Mouse (Mus musculus) thymus, adult 2 months (tissue): ENCODE results near the gene Eif4h. TPM values are rescaled to one million over a fixed set of nuclear protein-coding genes. Genes with fewer than 3 reads are reported as not detected.

ENCODE experiments used
- DNase-seq: peaks from one replicate; pipeline ENCODE4 v3.0.0; 2021
- H3K27ac ChIP-seq: fragments of 200-500 bp; 2 replicates; pipeline ENCODE4 v1.5.1; 2012; ENCODE audit warnings: low read length, control low read depth; ENCODE audit not compliant: control insufficient read depth, insufficient read depth
- H3K27me3 ChIP-seq: fragments of 200-500 bp; 2 replicates; pipeline ENCODE4 v1.6.1; 2012; ENCODE audit warnings: mild to moderate bottlenecking, low read length, moderate library complexity, mixed read lengths; ENCODE audit not compliant: control insufficient read depth, insufficient read depth
- H3K36me3 ChIP-seq: fragments of 200-500 bp; 2 replicates; pipeline ENCODE4 v1.6.1; 2012; ENCODE audit warnings: mild to moderate bottlenecking, low read length, moderate library complexity; ENCODE audit not compliant: control insufficient read depth, insufficient read depth
- H3K4me1 ChIP-seq: fragments of 200-500 bp; replicated peaks from 2 replicates; pipeline ENCODE4 v1.6.1; 2012; ENCODE audit warnings: low read length; ENCODE audit not compliant: control insufficient read depth, insufficient read depth
- H3K4me3 ChIP-seq: fragments of 200-500 bp; 2 replicates; pipeline ENCODE4 v1.5.1; 2012; ENCODE audit warnings: mild to moderate bottlenecking, low read length, control low read depth, moderate library complexity; ENCODE audit not compliant: control insufficient read depth, insufficient read depth
- CTCF ChIP-seq: fragments of 200-500 bp; IDR thresholded peaks from 2 replicates; pipeline ENCODE4 v1.5.1; 2012; ENCODE audit warnings: mild to moderate bottlenecking, control low read depth, low read length, moderate library complexity, borderline replicate concordance; ENCODE audit not compliant: control insufficient read depth, poor library complexity, insufficient read depth; ENCODE audit errors: extremely low read depth
- POLR2A ChIP-seq: fragments of 200-500 bp; IDR thresholded peaks from 2 replicates; pipeline ENCODE4 v1.6.1; 2012; ENCODE audit warnings: mild to moderate bottlenecking, low read length, control low read depth, moderate library complexity; ENCODE audit not compliant: control insufficient read depth, poor library complexity, insufficient read depth; ENCODE audit errors: extremely low read depth
- WGBS: fragments of 180-500 bp; shearing (Covaris S2); methylation state at CpG from one replicate; pipeline ENCODE4 v1.1.7; 2018; 5-methylcytosine and 5-hydroxymethylcytosine counted together
- polyA plus RNA-seq: library from polyadenylated mRNA; depleted of rRNA; stranded (reverse); fragments of >200 nt; gene quantifications from 2 replicates; pipeline ENCODE4 v1.2.3, GENCODE M21; 2012; rRNA removed

Eif4h gene
- 322 and 363 TPM in 2 replicates for polyA plus RNA-seq

GRCm38 (mm10) chr5:134639269-134639682 lies at the start of gene Eif4h:
TSS of gene Eif4h (minus strand) at chr5:134639490.
- DNase-seq: peak; percentile 97
- TF ChIP-seq POLR2A (peak; percentile 75; the same call in 1 of the 2 replicates), CTCF (no peak)
- Histone ChIP-seq H3K27me3 (no peaks in the 10 kb centered on the region), H3K4me3 (peak within 1 kb of the TSS; percentile 82), H3K4me1 (peaks cover 9% of the 10 kb centered on the region), H3K36me3 (peaks cover 8% of the 10 kb centered on the region; the same call in 1 of the 2 replicates), H3K27ac (peak within 1 kb of the TSS; percentile 56)
- under 1% methylated on average over 52 of the region's 52 CpGs for WGBS

GRCm38 (mm10) chr5:134688718-134689284 lies 49.5 kb upstream of the Eif4h start:
- Histone ChIP-seq H3K27me3 (no peaks in the 10 kb centered on the region), H3K4me3 (peak overlapping the region; percentile 50), H3K27ac (peak overlapping the region; percentile 30; the same call in 1 of the 2 replicates), H3K36me3 (no peaks in the 10 kb centered on the region), H3K4me1 (peaks cover 2% of the 10 kb centered on the region; the same call in 1 of the 2 replicates)
- WGBS: under 1% methylated on average over 38 of the region's 38 CpGs
- TF ChIP-seq POLR2A (0 out of 2 replicates have a peak, but pooled peaks have one; percentile 16), CTCF (0 out of 2 replicates have a peak, but pooled peaks have one; percentile 44)
- DNase-seq: peak; percentile 98

- TF ChIP-seq CTCF: no peak
- no peak for TF ChIP-seq POLR2A
- H3K36me3 ChIP-seq: no peaks in the 10 kb centered on the region
- H3K27me3 ChIP-seq: no peaks in the 10 kb centered on the region
- no peak for DNase-seq
- H3K4me1 ChIP-seq: peaks cover 2% of the 10 kb centered on the region; the same call in 1 of the 2 replicates
- H3K27ac ChIP-seq: peak within 1 kb of the TSS; percentile 30; the same call in 1 of the 2 replicates
- 2% methylated on average over 69 of the region's 69 CpGs for WGBS
- peak within 1 kb of the TSS; percentile 50 for H3K4me3 ChIP-seq
Observed at GRCm38 (mm10) chr5:134688086-134688717, 48.9 kb upstream of the Eif4h start, which contains the start of gene Limk1. TSS of gene Limk1 (minus strand) at chr5:134688598.

- TF ChIP-seq CTCF (no peak), POLR2A (no peak)
- H3K4me1 ChIP-seq: peaks cover 2% of the 10 kb centered on the region; the same call in 1 of the 2 replicates
- 89% methylated on average over 1 of the region's 1 CpGs for WGBS
- no peaks in the 10 kb centered on the region for H3K27me3 ChIP-seq
- H3K27ac ChIP-seq: no peak overlapping the region
- no peak for DNase-seq
- H3K4me3 ChIP-seq: no peak overlapping the region
- H3K36me3 ChIP-seq: no peaks in the 10 kb centered on the region
Observed at GRCm38 (mm10) chr5:134687187-134687586, 47.9 kb upstream of the Eif4h start.

- no peak for TF ChIP-seq POLR2A
- no peak for TF ChIP-seq CTCF
- Histone ChIP-seq H3K27me3 (no peaks in the 10 kb centered on the region), H3K4me3 (no peak overlapping the region), H3K27ac (no peak overlapping the region), H3K4me1 (peaks cover 2% of the 10 kb centered on the region; the same call in 1 of the 2 replicates), H3K36me3 (no peaks in the 10 kb centered on the region)
- no peak for DNase-seq
- 96% methylated on average over 6 of the region's 6 CpGs for WGBS
Observed at GRCm38 (mm10) chr5:134686541-134686940, 47.3 kb upstream of the Eif4h start.

- Histone ChIP-seq H3K36me3 (no peaks in the 10 kb centered on the region), H3K27me3 (no peaks in the 10 kb centered on the region), H3K4me1 (peaks cover 2% of the 10 kb centered on the region; the same call in 1 of the 2 replicates), H3K27ac (no peak overlapping the region), H3K4me3 (no peak overlapping the region)
- DNase-seq: no peak
- TF ChIP-seq CTCF (no peak), POLR2A (no peak)
- WGBS: 98% methylated on average over 2 of the region's 2 CpGs
Observed at GRCm38 (mm10) chr5:134684398-134684797, 45.1 kb upstream of the Eif4h start.
